Mouse (Mus musculus) cerebellum, postnatal 36 days (tissue): ENCODE data around the gene Kctd5.
"Not testable (repeated sequence)": the region's sequence is repeated elsewhere in the genome, so short reads cannot be mapped to it uniquely, and the experiment has no call there.

Experiments used
- DNase-seq, 2 experiments: peaks; one replicate each; pipeline ENCODE4 v3.0.0; 2021 to 2022; ENCODE audit warnings: mixed read lengths in 2 of 2

Kctd5 gene

GRCm38 (mm10) chr17:24072919-24073696, at the start of gene Kctd5:
TSS of gene Kctd5 (minus strand) at chr17:24073485.
- peak; percentile 93 to 96 for DNase-seq

- DNase-seq = no peak
Observed at GRCm38 (mm10) chr17:24119446-24119845, 46.2 kb upstream of the Kctd5 start.

GRCm38 (mm10) chr17:24113031-24113430, 39.7 kb upstream of the Kctd5 start:
- DNase-seq = peak; percentile 37 to 53

- no peak for DNase-seq
Observed at GRCm38 (mm10) chr17:24111256-24111655, 38.0 kb upstream of the Kctd5 start.

GRCm38 (mm10) chr17:24108896-24109295, 35.6 kb upstream of the Kctd5 start:
- DNase-seq = peak; percentile 49 to 65

GRCm38 (mm10) chr17:24105111-24105510, 31.8 kb upstream of the Kctd5 start:
- DNase-seq = no peak

- no peak for DNase-seq
Observed at GRCm38 (mm10) chr17:24098354-24098753, 25.1 kb upstream of the Kctd5 start.

- DNase-seq = no peak
Observed at GRCm38 (mm10) chr17:24090575-24090974, 17.3 kb upstream of the Kctd5 start.

- DNase-seq = not testable (repeated sequence)
Observed at GRCm38 (mm10) chr17:24086399-24086798, 13.1 kb upstream of the Kctd5 start.

- DNase-seq = no peak
Observed at GRCm38 (mm10) chr17:24084593-24084992, 11.3 kb upstream of the Kctd5 start.

- no peak for DNase-seq
Observed at GRCm38 (mm10) chr17:24077101-24077500, 3.8 kb upstream of the Kctd5 start.

GRCm38 (mm10) chr17:24069531-24069930, 3.8 kb downstream of the Kctd5 start:
- DNase-seq = no peak

GRCm38 (mm10) chr17:24068271-24068670, 5.0 kb downstream of the Kctd5 start:
- peak in 1 of 2 experiments; percentile 21 for DNase-seq

- DNase-seq = no peak
Observed at GRCm38 (mm10) chr17:24062459-24063155, 10.7 kb downstream of the Kctd5 start.

GRCm38 (mm10) chr17:24057730-24058245, 15.5 kb downstream of the Kctd5 start:
- DNase-seq = no peak

- no peak for DNase-seq
Observed at GRCm38 (mm10) chr17:24056636-24057625, 16.4 kb downstream of the Kctd5 start.

- DNase-seq = no peak
Observed at GRCm38 (mm10) chr17:24049008-24049407, 24.3 kb downstream of the Kctd5 start.

GRCm38 (mm10) chr17:24048053-24048452, 25.2 kb downstream of the Kctd5 start:
- no peak for DNase-seq

GRCm38 (mm10) chr17:24046026-24046425, 27.3 kb downstream of the Kctd5 start:
- no peak for DNase-seq

GRCm38 (mm10) chr17:24045608-24046007, 27.7 kb downstream of the Kctd5 start:
- DNase-seq = no peak

- DNase-seq = no peak
Observed at GRCm38 (mm10) chr17:24044482-24044881, 28.8 kb downstream of the Kctd5 start.

GRCm38 (mm10) chr17:24037844-24038243, 35.4 kb downstream of the Kctd5 start, which contains the start of gene Prss27:
TSS of gene Prss27 (plus strand) at chr17:24038144.
- no peak for DNase-seq

- DNase-seq = no peak
Observed at GRCm38 (mm10) chr17:24037360-24037759, 35.9 kb downstream of the Kctd5 start.
